In genomic region chr1:144055476-144056213, GRCm38 (mm10) we compare ENCODE assay signal across 15 mouse cellular contexts. TPM values are rescaled to one million over a fixed set of nuclear protein-coding genes. Genes with fewer than 3 reads are reported as not detected.
A peak's percentile ranks its signal among the peaks of the same experiment; 100 is the strongest.
DNase-seq lines count a peak whose midpoint lies in the region; ATAC-seq and TF ChIP-seq lines count a peak whose summit lies in the region.
"Had no signal": no experiment of that assay in that cellular context is flagged by ENCODE, and none has a peak within 500 bp of the region (broad histone marks: within the 10 kb centered on the region; RNA-seq: fewer than 3 reads in every experiment).

No protein-coding gene starts in this region.

- TF ChIP-seq CTCF in lung, postnatal 0 days (IDR thresholded peaks at IDR 0.05): no peak

- TF ChIP-seq EP300 in lung, postnatal 0 days (IDR thresholded peaks at IDR 0.05): no peak

- H3K4me3 ChIP-seq in hindbrain, embryonic 16.5 days (ENCODE audit: low read length): no peak overlapping the region
- no peak overlapping the region for H3K4me3 ChIP-seq in hindbrain, embryonic 13.5 days
- peak overlapping the region; percentile 9; the same call in 1 of the 2 replicates for H3K4me3 ChIP-seq in heart, embryonic 13.5 days
- no peak overlapping the region for H3K4me3 ChIP-seq in lung, postnatal 0 days (ENCODE audit: low read depth, low read length)
- H3K4me3 ChIP-seq: left cerebral cortex, adult 2 months; neural tube, embryonic 13.5 days had no signal

- no peaks in the 10 kb centered on the region for H3K36me3 ChIP-seq in hindbrain, embryonic 16.5 days (ENCODE audit: control insufficient read depth, insufficient read depth, low read length)
- no peaks in the 10 kb centered on the region for H3K36me3 ChIP-seq in hindbrain, embryonic 13.5 days
- H3K36me3 ChIP-seq in heart, embryonic 13.5 days: no peaks in the 10 kb centered on the region
- no peaks in the 10 kb centered on the region for H3K36me3 ChIP-seq in lung, postnatal 0 days (ENCODE audit: insufficient read depth, low read length)
- H3K36me3 ChIP-seq: neural tube, embryonic 13.5 days had no signal

- ATAC-seq in hindbrain, embryonic 16.5 days: peak; percentile 45; the same call in 1 of the 2 replicates
- ATAC-seq in hindbrain, embryonic 13.5 days (ENCODE audit: low FRiP score): no peak
- ATAC-seq in heart, embryonic 13.5 days (ENCODE audit: extremely low read depth, insufficient number of reproducible peaks, low FRiP score, low TSS enrichment): peak; percentile 66; the same call in 1 of the 2 replicates
- ATAC-seq in lung, postnatal 0 days: peak; percentile 35; the same call in 1 of the 2 replicates
- ATAC-seq: CD4-positive, CD25-positive, alpha-beta regulatory T cell, adult 4 months; liver, postnatal 0 days had no signal

- H3K4me2 ChIP-seq in hindbrain, embryonic 16.5 days (ENCODE audit: low read length): no peak overlapping the region
- no peak overlapping the region for H3K4me2 ChIP-seq in hindbrain, embryonic 13.5 days
- peak overlapping the region; percentile 56 for H3K4me2 ChIP-seq in heart, embryonic 13.5 days
- no peak overlapping the region for H3K4me2 ChIP-seq in lung, postnatal 0 days (replicated peaks; ENCODE audit: low read depth, low read length)
- H3K4me2 ChIP-seq: neural tube, embryonic 13.5 days had no signal

- H3K4me1 ChIP-seq in hindbrain, embryonic 16.5 days (ENCODE audit: control insufficient read depth, insufficient read depth, low read depth, low read length): no peaks in the 10 kb centered on the region
- H3K4me1 ChIP-seq in hindbrain, embryonic 13.5 days (replicated peaks): no peaks in the 10 kb centered on the region
- peaks cover 19% of the 10 kb centered on the region for H3K4me1 ChIP-seq in heart, embryonic 13.5 days
- H3K4me1 ChIP-seq in lung, postnatal 0 days (ENCODE audit: insufficient read depth, low read depth, low read length): no peaks in the 10 kb centered on the region
- H3K4me1 ChIP-seq: neural tube, embryonic 13.5 days had no signal

- no peaks in the 10 kb centered on the region for H3K9me3 ChIP-seq in hindbrain, embryonic 16.5 days (ENCODE audit: control insufficient read depth, low read length)
- no peaks in the 10 kb centered on the region for H3K9me3 ChIP-seq in hindbrain, embryonic 13.5 days
- H3K9me3 ChIP-seq in heart, embryonic 13.5 days: no peaks in the 10 kb centered on the region
- no peaks in the 10 kb centered on the region for H3K9me3 ChIP-seq in lung, postnatal 0 days (ENCODE audit: low read length)
- H3K9me3 ChIP-seq: neural tube, embryonic 13.5 days had no signal

- peak; percentile 31 for DNase-seq in heart, adult 8-10 months (ENCODE audit: low spot score)
- DNase-seq in lung, postnatal 0 days (ENCODE audit: low spot score): peak; percentile 8
- DNase-seq in layer of hippocampus, postnatal 14 days (ENCODE audit: low spot score in 2 of 2): no peak
- no peak for DNase-seq in adrenal gland, adult 2 months
- DNase-seq: cerebellum, adult 11-12 months; kidney, adult 8-10 months; liver, postnatal 0 days; right cerebral cortex, postnatal 4 days; thymus, adult 2 months had no signal

- H3K27me3 ChIP-seq in hindbrain, embryonic 16.5 days (replicated peaks; ENCODE audit: control insufficient read depth, insufficient read depth, low read length): no peaks in the 10 kb centered on the region
- no peaks in the 10 kb centered on the region for H3K27me3 ChIP-seq in hindbrain, embryonic 13.5 days
- no peaks in the 10 kb centered on the region for H3K27me3 ChIP-seq in heart, embryonic 13.5 days (replicated peaks)
- H3K27me3 ChIP-seq in lung, postnatal 0 days (replicated peaks; ENCODE audit: insufficient read depth, low read length): no peaks in the 10 kb centered on the region
- H3K27me3 ChIP-seq: neural tube, embryonic 13.5 days had no signal

- no peak overlapping the region for H3K9ac ChIP-seq in hindbrain, embryonic 16.5 days (ENCODE audit: low read depth, low read length)
- no peak overlapping the region for H3K9ac ChIP-seq in hindbrain, embryonic 13.5 days
- no peak overlapping the region for H3K9ac ChIP-seq in heart, embryonic 13.5 days
- H3K9ac ChIP-seq in lung, postnatal 0 days (replicated peaks; ENCODE audit: low read depth): no peak overlapping the region
- H3K9ac ChIP-seq: liver, postnatal 0 days; neural tube, embryonic 13.5 days had no signal

- no peak overlapping the region for H3K27ac ChIP-seq in hindbrain, embryonic 16.5 days (ENCODE audit: low read depth, low read length)
- H3K27ac ChIP-seq in hindbrain, embryonic 13.5 days: no peak overlapping the region
- H3K27ac ChIP-seq in heart, embryonic 13.5 days (replicated peaks): peak overlapping the region; percentile 88
- H3K27ac ChIP-seq in lung, postnatal 0 days (ENCODE audit: low read length): no peak overlapping the region
- H3K27ac ChIP-seq: left cerebral cortex, adult 2 months; neural tube, embryonic 13.5 days had no signal

- 72% methylated on average over 13 of the region's 13 CpGs for WGBS in hindbrain, embryonic 16.5 days
- 75% methylated on average over 13 of the region's 13 CpGs for WGBS in hindbrain, embryonic 13.5 days
- 38% methylated on average over 13 of the region's 13 CpGs for WGBS in heart, embryonic 13.5 days
- WGBS in lung, postnatal 0 days: 69% methylated on average over 13 of the region's 13 CpGs

RNA-seq across cellular contexts. Expression of gene Rgs2, which starts 51.7 kb away (rescaled TPM):
- polyA plus RNA-seq in hindbrain, embryonic 16.5 days (2015; fragmentation: Nextera tagmentation; extraction: Ambion mirVana): 96.4 and 98.1 TPM in 2 replicates
- polyA plus RNA-seq in hindbrain, embryonic 13.5 days (2015; fragmentation: Nextera tagmentation; extraction: Ambion mirVana): 132 and 135 TPM in 2 replicates
- 10 to 100 TPM; 25.2 to 45.9 (median 28.4) TPM for total RNA-seq in heart, adult 8-10 months (2022)
- 16.4 and 18.8 TPM in 2 replicates for polyA plus RNA-seq in heart, embryonic 13.5 days (2015; fragmentation: Nextera tagmentation; extraction: Ambion mirVana)
- polyA plus RNA-seq in lung, postnatal 0 days (2015; fragmentation: Nextera tagmentation; extraction: Ambion mirVana): 134 and 142 TPM in 2 replicates
- 10 to 100 TPM; 34.8 to 42.8 TPM for total RNA-seq in layer of hippocampus, postnatal 14 days (2021)
- total RNA-seq in adrenal gland, adult 2 months (2021): 100 to 1,000 TPM; 342 to 413 TPM
- polyA plus RNA-seq in adrenal gland, adult 2 months (2012; rRNA removed): 3.5 and 3.9 TPM in 2 replicates

Comparison
In these comparisons a context has a peak if more than half of its experiments do, and no peak if none do; other contexts are left out.
1. DNase-seq: peak in heart, adult 8-10 months (single experiment) and lung, postnatal 0 days (single experiment); none in layer of hippocampus, postnatal 14 days (0 of 2) and adrenal gland, adult 2 months (single experiment).